Mouse (Mus musculus): Measurements from ENCODE around the gene Ifi211. TPM values are rescaled to one million over a fixed set of nuclear protein-coding genes. Genes with fewer than 3 reads are reported as not detected.

Ifi211 gene
- 13.8 TPM for polyA plus RNA-seq (2017; shearing (Covaris generic))

GRCm38 (mm10) chr1:173912548-173913255 lies at the start of gene Ifi211:
Ifi211 (minus strand) TSS chr1:173913046.

GRCm38 (mm10) chr1:173941924-173942779 lies 29.3 kb upstream of the Ifi211 start, which contains the start of the genes Mndal and Ifi203:
Mndal (minus strand) TSS chr1:173942491.
Ifi203 (minus strand) TSS chr1:173942672.

Other genes starting within 250 kb of the Ifi211 start
- gene Ifi208, start 239.4 kb downstream of the Ifi211 start, polyA plus RNA-seq (2017; shearing (Covaris generic)): 71.3 TPM
- not detected for gene Ifi207, start 171.3 kb downstream of the Ifi211 start, polyA plus RNA-seq (2017; shearing (Covaris generic))
- gene Ifi204, start 146.1 kb downstream of the Ifi211 start, polyA plus RNA-seq (2017; shearing (Covaris generic)): 3.5 TPM
- 468 TPM for gene Mndal, start 29.4 kb upstream of the Ifi211 start, polyA plus RNA-seq (2017; shearing (Covaris generic))
- gene Ifi203, start 29.6 kb upstream of the Ifi211 start, polyA plus RNA-seq (2017; shearing (Covaris generic)): 258 TPM
- not detected for gene Ifi202b, start 69.7 kb upstream of the Ifi211 start, polyA plus RNA-seq (2017; shearing (Covaris generic))
- gene Ifi205, start 118.8 kb upstream of the Ifi211 start, polyA plus RNA-seq (2017; shearing (Covaris generic)): 0.16 TPM
- gene Olfr433, start 127.7 kb upstream of the Ifi211 start, polyA plus RNA-seq (2017; shearing (Covaris generic)): not detected
- 0.41 TPM for gene Olfr432, start 136.2 kb upstream of the Ifi211 start, polyA plus RNA-seq (2017; shearing (Covaris generic))
- gene Olfr430, start 153.6 kb upstream of the Ifi211 start, polyA plus RNA-seq (2017; shearing (Covaris generic)): not detected
- gene Olfr429, start 171.3 kb upstream of the Ifi211 start, polyA plus RNA-seq (2017; shearing (Covaris generic)): not detected
- gene Olfr427, start 183.8 kb upstream of the Ifi211 start, polyA plus RNA-seq (2017; shearing (Covaris generic)): not detected
- not detected for gene Olfr231, start 208.1 kb upstream of the Ifi211 start, polyA plus RNA-seq (2017; shearing (Covaris generic))
- not detected for gene Olfr424, start 218.5 kb upstream of the Ifi211 start, polyA plus RNA-seq (2017; shearing (Covaris generic))
- gene Olfr420, start 242.6 kb upstream of the Ifi211 start, polyA plus RNA-seq (2017; shearing (Covaris generic)): not detected